Mouse (Mus musculus) forebrain, postnatal 0 days (tissue): ENCODE measurements at regions not wholly inside any gene's neighbourhood (a gene's known extent, or its start where the extent isn't known, plus 50 kb on each side); places are given as distances from the start of the nearest gene placed in this dataset.

Experiments used
- ATAC-seq: fragments of 200-750 bp; cut with Nextera tagmentation; 2 replicates; pipeline ENCODE4 v1.8.0; 2017; ENCODE audit warnings: mild to moderate bottlenecking, moderate library complexity
- DNase-seq: peaks from one replicate; pipeline ENCODE4 v3.0.0-alpha.2; 2015
- H3K27ac ChIP-seq: fragments of 300-500 bp; sonication (generic); 2 replicates; pipeline ENCODE4 v1.5.1; 2014; ENCODE audit warnings: low read depth, mild to moderate bottlenecking, antibody characterized with exemption, low read length, moderate library complexity, mixed read lengths
- H3K27me3 ChIP-seq: fragments of 300-500 bp; sonication (generic); 2 replicates; pipeline ENCODE4 v1.6.1; 2014; ENCODE audit warnings: mild to moderate bottlenecking, low read length, mixed read lengths; ENCODE audit not compliant: insufficient read depth
- H3K36me3 ChIP-seq: fragments of 300-500 bp; sonication (generic); 2 replicates; pipeline ENCODE4 v1.6.1; 2014; ENCODE audit warnings: mild to moderate bottlenecking, moderate library complexity; ENCODE audit not compliant: insufficient read depth
- H3K4me1 ChIP-seq: fragments of 300-500 bp; sonication (generic); 2 replicates; pipeline ENCODE4 v1.6.1; 2014; ENCODE audit warnings: antibody characterized with exemption; ENCODE audit not compliant: insufficient read depth
- H3K4me2 ChIP-seq: fragments of 300-500 bp; sonication (generic); 2 replicates; pipeline ENCODE4 v1.6.1; 2014; ENCODE audit warnings: low read depth, mild to moderate bottlenecking, moderate library complexity
- H3K4me3 ChIP-seq: fragments of 300-500 bp; sonication (generic); 2 replicates; pipeline ENCODE4 v1.5.1; 2014; ENCODE audit warnings: low read depth, low read length, mixed read lengths
- H3K9ac ChIP-seq: fragments of 300-500 bp; sonication (generic); 2 replicates; pipeline ENCODE4 v1.6.1; 2014; ENCODE audit warnings: mild to moderate bottlenecking
- H3K9me3 ChIP-seq: fragments of 300-500 bp; sonication (generic); 2 replicates; pipeline ENCODE4 v1.6.1; 2016; ENCODE audit warnings: low read length
- CTCF ChIP-seq: sonication (generic); IDR thresholded peaks from 2 replicates; pipeline ENCODE4 v1.5.1; 2016; ENCODE audit warnings: antibody characterized with exemption, control low read depth, low read depth
- WGBS: fragments of 180-500 bp; shearing (Covaris S2); extraction: QIAGEN DNeasy Blood & Tissue Kit; methylation state at CpG from one replicate; pipeline ENCODE4 v1.1.7; 2014; 5-methylcytosine and 5-hydroxymethylcytosine counted together

DNA sequence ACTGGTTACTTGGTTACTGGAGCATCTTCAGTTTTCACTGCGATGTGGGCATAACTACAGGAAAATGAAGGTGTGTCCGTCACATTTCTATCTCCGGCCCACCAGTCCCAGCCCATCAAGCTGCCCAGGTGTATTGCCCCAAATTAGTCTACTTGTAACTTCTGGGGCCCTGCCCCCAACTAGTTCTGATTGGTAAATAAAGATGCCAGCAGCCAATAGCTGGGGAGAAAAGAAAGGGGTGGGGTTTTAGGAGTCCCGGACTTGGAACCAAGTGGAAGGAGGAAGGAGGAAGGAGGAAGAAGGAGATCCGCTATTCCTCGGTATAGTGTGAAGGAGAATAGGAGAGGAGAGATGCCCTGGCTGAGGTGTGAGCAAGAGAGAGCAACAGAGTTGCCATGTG lies 71.1 kb upstream of the Atl2 start:
- TF ChIP-seq CTCF = no peak

DNA sequence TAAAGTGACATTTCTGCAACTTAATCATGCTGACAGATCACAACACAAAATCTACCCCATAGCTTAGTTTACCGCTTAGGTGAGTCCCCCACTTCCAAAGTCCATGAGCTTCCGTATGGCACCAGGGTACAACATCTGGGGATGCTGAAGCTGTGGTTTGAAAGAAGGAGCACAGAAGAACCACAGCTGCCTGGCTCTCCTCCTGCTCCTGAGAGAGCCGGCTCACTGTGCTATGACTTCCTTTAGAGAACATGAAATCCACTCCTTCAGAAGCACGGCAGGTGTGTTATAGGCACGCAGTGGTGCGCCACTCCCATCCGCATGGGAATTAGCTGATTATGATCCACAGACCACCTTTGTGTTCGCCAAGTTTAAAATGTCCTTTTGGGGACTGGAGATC lies 69.7 kb upstream of the Atl2 start:
- no peak overlapping the region for H3K4me3 ChIP-seq
- no peak for DNase-seq
- no peak overlapping the region for H3K9ac ChIP-seq
- no peaks in the 10 kb centered on the region for H3K36me3 ChIP-seq
- ATAC-seq = no peak
- no peaks in the 10 kb centered on the region for H3K4me1 ChIP-seq
- no peak overlapping the region for H3K4me2 ChIP-seq
- 92% methylated on average over 8 of the region's 8 CpGs for WGBS
- H3K27me3 ChIP-seq = no peaks in the 10 kb centered on the region
- no peak overlapping the region for H3K27ac ChIP-seq
- no peak for TF ChIP-seq CTCF
- H3K9me3 ChIP-seq = no peaks in the 10 kb centered on the region

More for the DNA sequence above, 71.1 kb upstream of the Atl2 start:
- H3K9ac ChIP-seq = no peak overlapping the region
- H3K4me2 ChIP-seq = no peak overlapping the region
- no peaks in the 10 kb centered on the region for H3K4me1 ChIP-seq
- whole genome bisulfite sequencing = 56% methylated on average over 6 of the region's 6 CpGs
- H3K27ac ChIP-seq = no peak overlapping the region
- no peaks in the 10 kb centered on the region for H3K27me3 ChIP-seq
- DNase-seq = no peak
- H3K9me3 ChIP-seq = no peaks in the 10 kb centered on the region
- no peak for ATAC-seq
- H3K36me3 ChIP-seq = no peaks in the 10 kb centered on the region
- H3K4me3 ChIP-seq = no peak overlapping the region

DNA sequence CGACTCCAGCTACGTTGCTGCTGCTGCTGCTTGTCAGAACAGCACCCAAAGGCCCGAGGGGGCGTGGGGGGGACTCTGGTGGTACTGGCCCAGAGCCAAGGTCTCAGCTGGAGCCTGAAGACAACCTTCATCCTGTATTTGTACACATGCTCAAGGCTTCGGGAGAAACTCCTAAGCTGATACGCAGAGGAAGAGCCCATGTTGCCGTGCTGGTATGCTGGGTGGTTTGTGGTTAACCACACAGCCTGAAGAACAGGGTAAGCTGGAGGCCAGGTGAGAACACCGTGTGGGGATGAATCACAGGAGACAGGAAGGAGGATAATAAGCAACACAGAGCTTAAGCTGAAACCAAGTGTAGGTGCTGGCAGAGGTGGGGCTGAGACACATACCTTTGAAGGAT lies 68.9 kb upstream of the Atl2 start:
- DNase-seq (no peak), ATAC-seq (no peak)
- no peaks in the 10 kb centered on the region for H3K27me3 ChIP-seq
- WGBS = 81% methylated on average over 8 of the region's 8 CpGs
- H3K27ac ChIP-seq = no peak overlapping the region
- H3K9ac ChIP-seq = no peak overlapping the region
- H3K4me2 ChIP-seq = no peak overlapping the region
- TF ChIP-seq CTCF = no peak
- no peaks in the 10 kb centered on the region for H3K36me3 ChIP-seq
- no peaks in the 10 kb centered on the region for H3K4me1 ChIP-seq
- no peaks in the 10 kb centered on the region for H3K9me3 ChIP-seq
- H3K4me3 ChIP-seq = no peak overlapping the region

DNA sequence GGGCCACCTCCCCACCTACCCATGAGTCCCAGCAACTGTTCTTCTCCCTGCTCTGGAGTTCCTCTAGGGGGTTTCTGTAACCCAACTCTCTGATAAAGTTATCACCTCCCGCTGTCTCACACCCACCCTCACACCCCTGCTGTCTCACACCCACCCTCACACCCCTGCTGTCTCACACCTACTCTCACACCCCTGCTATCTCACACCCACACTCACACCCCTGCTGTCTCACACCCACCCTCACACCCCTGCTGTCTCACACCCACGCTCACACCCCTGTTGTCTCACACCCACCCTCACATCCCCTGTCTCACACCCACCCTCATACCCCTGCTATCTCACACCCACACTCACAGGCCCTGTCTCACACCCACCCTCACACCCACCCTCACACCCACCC lies 67.4 kb upstream of the Atl2 start:
- no peak overlapping the region for H3K4me3 ChIP-seq
- no peaks in the 10 kb centered on the region for H3K9me3 ChIP-seq
- no peaks in the 10 kb centered on the region for H3K4me1 ChIP-seq
- ATAC-seq (no peak), DNase-seq (no peak)
- H3K36me3 ChIP-seq = no peaks in the 10 kb centered on the region
- 80% methylated on average over 2 of the region's 2 CpGs for WGBS
- no peaks in the 10 kb centered on the region for H3K27me3 ChIP-seq
- H3K4me2 ChIP-seq = no peak overlapping the region
- TF ChIP-seq CTCF = no peak
- H3K27ac ChIP-seq = no peak overlapping the region
- no peak overlapping the region for H3K9ac ChIP-seq

DNA sequence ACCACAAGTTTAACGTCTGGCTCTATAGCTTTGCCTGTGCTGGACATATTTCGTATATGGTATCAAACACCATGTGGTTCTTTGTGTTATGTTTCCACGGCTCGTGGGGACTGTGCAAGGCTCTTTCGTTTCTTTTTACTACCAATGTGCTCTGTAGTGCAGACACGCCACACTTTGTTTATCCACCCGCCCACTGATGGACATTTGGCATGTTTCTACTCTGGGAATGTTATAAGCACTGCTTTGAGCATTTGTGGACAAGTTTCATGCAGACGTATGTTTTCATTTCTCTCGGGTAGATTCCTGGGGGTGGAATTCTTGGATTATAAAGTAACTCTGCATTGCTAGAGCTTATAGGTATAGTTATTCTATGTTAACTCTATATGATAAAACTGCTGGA lies 65.5 kb upstream of the Atl2 start:
- Histone ChIP-seq H3K9ac (no peak overlapping the region), H3K36me3 (no peaks in the 10 kb centered on the region), H3K9me3 (no peaks in the 10 kb centered on the region), H3K4me1 (no peaks in the 10 kb centered on the region), H3K27ac (no peak overlapping the region), H3K27me3 (no peaks in the 10 kb centered on the region), H3K4me2 (no peak overlapping the region), H3K4me3 (no peak overlapping the region)
- WGBS = 70% methylated on average over 9 of the region's 9 CpGs
- DNase-seq (no peak), ATAC-seq (no peak)
- TF ChIP-seq CTCF = no peak

DNA sequence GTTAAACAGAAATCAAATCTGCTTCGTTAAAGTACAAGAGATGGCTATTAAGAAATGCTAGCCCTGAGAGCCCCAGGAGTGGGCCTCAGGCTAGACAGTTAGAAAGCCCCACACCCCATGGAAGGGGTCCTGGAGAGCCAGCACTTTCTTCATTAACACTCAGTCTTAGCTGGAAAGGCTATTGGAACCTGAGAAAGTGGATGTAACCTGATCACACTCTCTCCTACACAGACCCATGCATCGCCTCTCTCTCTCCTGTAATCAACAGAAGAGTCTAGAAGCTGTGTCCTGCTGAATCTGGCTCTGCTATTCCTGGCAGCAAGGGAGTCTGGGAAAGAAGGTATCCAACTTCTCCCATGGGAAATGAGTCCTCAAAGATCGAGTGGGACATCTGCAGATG lies 64.8 kb upstream of the Atl2 start:
- Histone ChIP-seq H3K9me3 (no peaks in the 10 kb centered on the region), H3K4me2 (no peak overlapping the region), H3K4me1 (no peaks in the 10 kb centered on the region), H3K27ac (no peak overlapping the region), H3K4me3 (no peak overlapping the region), H3K9ac (no peak overlapping the region), H3K27me3 (no peaks in the 10 kb centered on the region), H3K36me3 (no peaks in the 10 kb centered on the region)
- 42% methylated on average over 3 of the region's 3 CpGs for WGBS
- DNase-seq = no peak
- TF ChIP-seq CTCF = no peak
- no peak for ATAC-seq

DNA sequence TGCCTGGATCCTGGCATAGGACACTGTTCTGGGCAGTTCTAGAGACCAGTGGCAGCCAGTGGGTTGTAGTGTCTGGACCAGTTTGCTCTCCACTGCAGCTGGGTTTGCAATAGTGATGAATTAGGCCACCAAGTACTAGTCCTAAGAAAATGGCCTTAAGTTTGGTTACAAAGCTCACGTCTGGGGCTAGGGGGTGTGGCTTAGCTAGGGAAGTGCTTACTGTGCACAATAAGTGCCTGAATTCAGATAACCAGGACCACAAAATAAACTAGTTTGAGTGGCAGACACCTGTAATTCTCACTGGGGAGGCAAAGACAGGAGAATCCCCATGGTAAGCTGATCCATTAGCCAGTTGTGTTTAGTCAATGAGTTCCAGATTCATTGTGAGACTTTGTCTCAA lies 59.3 kb upstream of the Atl2 start:
- Histone ChIP-seq H3K27me3 (no peaks in the 10 kb centered on the region), H3K27ac (no peak overlapping the region), H3K9ac (no peak overlapping the region), H3K4me1 (no peaks in the 10 kb centered on the region), H3K4me3 (no peak overlapping the region), H3K9me3 (no peaks in the 10 kb centered on the region), H3K36me3 (no peaks in the 10 kb centered on the region), H3K4me2 (no peak overlapping the region)
- ATAC-seq (no peak), DNase-seq (no peak)
- WGBS = 48% methylated on average over 1 of the region's 1 CpGs
- no peak for TF ChIP-seq CTCF
